Mouse (Mus musculus) urinary bladder, postnatal 14 days (tissue): Measurements from ENCODE around the gene Ncoa1.
"Not testable (repeated sequence)": the region's sequence is repeated elsewhere in the genome, so short reads cannot be mapped to it uniquely, and the experiment has no call there.

Source experiments
- DNase-seq: peaks from one replicate; pipeline ENCODE4 v3.0.0; 2021; ENCODE audit warnings: low spot score

Gene Ncoa1

GRCm38 (mm10) chr12:4313824-4314223, 163.2 kb downstream of the Ncoa1 start:
- DNase-seq = no peak

- DNase-seq = no peak
Measured at GRCm38 (mm10) chr12:4306712-4307313, 170.2 kb downstream of the Ncoa1 start.

- no peak for DNase-seq
Measured at GRCm38 (mm10) chr12:4299300-4299699, 177.7 kb downstream of the Ncoa1 start.

GRCm38 (mm10) chr12:4298626-4299025, 178.4 kb downstream of the Ncoa1 start:
- DNase-seq = no peak

- no peak for DNase-seq
Measured at GRCm38 (mm10) chr12:4295881-4296280, 181.1 kb downstream of the Ncoa1 start.

- DNase-seq = no peak
Measured at GRCm38 (mm10) chr12:4295281-4295680, 181.7 kb downstream of the Ncoa1 start.

GRCm38 (mm10) chr12:4293813-4294212, 183.2 kb downstream of the Ncoa1 start:
- no peak for DNase-seq

- DNase-seq = peak; percentile 9
Measured at GRCm38 (mm10) chr12:4285186-4285585, 191.8 kb downstream of the Ncoa1 start.

- DNase-seq = no peak
Measured at GRCm38 (mm10) chr12:4279878-4280277, 197.1 kb downstream of the Ncoa1 start.

GRCm38 (mm10) chr12:4278978-4279755, 197.8 kb downstream of the Ncoa1 start:
- no peak for DNase-seq

- DNase-seq = no peak
Measured at GRCm38 (mm10) chr12:4271078-4271477, 205.9 kb downstream of the Ncoa1 start.

GRCm38 (mm10) chr12:4267765-4268164, 209.2 kb downstream of the Ncoa1 start:
- no peak for DNase-seq

GRCm38 (mm10) chr12:4252742-4253655, 224.0 kb downstream of the Ncoa1 start:
- DNase-seq = no peak

GRCm38 (mm10) chr12:4249786-4250185, 227.2 kb downstream of the Ncoa1 start:
- no peak for DNase-seq

GRCm38 (mm10) chr12:4245742-4246141, 231.2 kb downstream of the Ncoa1 start:
- no peak for DNase-seq

- DNase-seq = no peak
Measured at GRCm38 (mm10) chr12:4243805-4244204, 233.2 kb downstream of the Ncoa1 start.

- DNase-seq = not testable (repeated sequence)
Measured at GRCm38 (mm10) chr12:4240281-4240680, 236.7 kb downstream of the Ncoa1 start.

GRCm38 (mm10) chr12:4237481-4237880, 239.5 kb downstream of the Ncoa1 start:
- no peak for DNase-seq

GRCm38 (mm10) chr12:4233572-4234508, 243.1 kb downstream of the Ncoa1 start, which contains the start of the genes Ptrhd1 and Cenpo:
Ptrhd1 (plus strand) TSS chr12:4234027.
Cenpo (minus strand) TSS chr12:4234294.
- peak; percentile 95 for DNase-seq

- no peak for DNase-seq
Measured at GRCm38 (mm10) chr12:4232777-4233176, 244.2 kb downstream of the Ncoa1 start.

- DNase-seq = no peak
Measured at GRCm38 (mm10) chr12:4230156-4230555, 246.8 kb downstream of the Ncoa1 start.
